Mouse (Mus musculus) cerebellum, adult 9-11 months (tissue): ENCODE measurements at regions not wholly inside any gene's neighbourhood (a gene's known extent, or its start where the extent isn't known, plus 50 kb on each side); places are given as distances from the start of the nearest gene placed in this dataset.

Experiments
- DNase-seq: peaks from one replicate; pipeline ENCODE4 v3.0.0; 2022

DNA sequence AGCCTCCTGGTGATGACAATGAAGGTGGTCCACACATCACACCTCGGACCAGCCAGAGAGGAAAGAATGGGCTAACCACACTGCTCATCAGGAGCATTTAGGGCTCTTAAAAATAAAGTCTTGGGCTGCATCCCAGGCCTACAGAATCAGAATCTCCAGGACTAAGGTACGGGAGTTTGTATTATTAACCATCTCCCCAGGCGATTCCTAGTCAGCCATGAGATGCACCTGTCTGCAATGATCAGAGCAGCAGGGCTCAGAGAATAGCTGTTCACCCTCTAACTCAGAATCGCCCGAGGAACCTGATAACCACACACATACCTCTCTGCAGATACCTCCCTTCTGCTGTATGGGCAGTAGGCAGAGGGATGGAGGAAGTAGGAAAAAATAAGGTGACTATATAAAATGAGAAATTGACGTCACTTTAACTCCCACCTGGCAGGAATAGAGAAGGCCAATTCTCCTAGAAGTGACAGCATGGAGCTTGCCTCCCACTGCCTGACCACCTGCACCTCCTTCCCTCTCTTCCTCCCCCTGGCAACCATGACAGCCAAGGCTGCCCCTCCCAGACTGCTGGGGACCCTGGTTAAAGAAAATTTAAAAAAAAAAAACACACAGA is 401.5 kb upstream of the Rps6ka3 start:
- peak; percentile 92 for DNase-seq

DNA sequence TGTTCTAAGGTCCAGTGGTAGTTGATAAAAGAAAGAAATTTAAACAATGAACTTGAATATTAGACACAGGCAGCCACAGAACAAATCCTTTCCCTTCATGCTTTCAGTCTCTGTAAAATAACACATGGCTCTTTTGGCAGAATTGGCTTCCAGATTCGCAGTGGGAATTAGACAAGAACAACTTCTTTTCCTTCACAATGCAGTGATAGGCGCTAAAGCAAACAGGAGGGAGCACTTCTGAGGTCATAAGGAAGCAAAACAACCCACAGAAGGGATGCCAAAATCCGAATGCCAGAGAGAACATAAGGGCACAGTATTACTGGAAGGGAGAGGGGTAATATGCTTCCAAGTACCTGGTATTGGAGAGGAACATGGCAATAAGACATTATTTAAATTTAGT is 396.3 kb upstream of the Rps6ka3 start:
- peak; percentile 91 for DNase-seq

DNA sequence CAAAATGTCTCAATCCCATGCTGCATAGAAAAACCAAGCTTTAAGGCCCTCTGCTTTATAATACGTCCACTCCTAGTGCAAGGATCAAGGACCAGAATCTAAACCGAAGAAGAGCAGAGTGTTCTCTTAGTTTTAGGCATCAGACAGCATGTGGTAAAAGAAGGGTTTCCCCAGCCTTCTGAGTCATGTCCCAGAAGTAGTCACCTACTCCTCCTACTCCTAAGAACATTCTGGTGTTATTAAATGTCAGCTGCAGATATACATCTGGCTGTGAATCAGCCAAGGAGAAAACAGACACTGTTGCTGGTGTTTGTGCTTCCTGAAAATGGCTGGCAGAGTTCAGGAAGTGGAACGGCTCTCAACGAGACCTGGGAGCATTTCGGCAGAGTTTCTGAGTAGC is 372.6 kb upstream of the Rps6ka3 start:
- no peak for DNase-seq

DNA sequence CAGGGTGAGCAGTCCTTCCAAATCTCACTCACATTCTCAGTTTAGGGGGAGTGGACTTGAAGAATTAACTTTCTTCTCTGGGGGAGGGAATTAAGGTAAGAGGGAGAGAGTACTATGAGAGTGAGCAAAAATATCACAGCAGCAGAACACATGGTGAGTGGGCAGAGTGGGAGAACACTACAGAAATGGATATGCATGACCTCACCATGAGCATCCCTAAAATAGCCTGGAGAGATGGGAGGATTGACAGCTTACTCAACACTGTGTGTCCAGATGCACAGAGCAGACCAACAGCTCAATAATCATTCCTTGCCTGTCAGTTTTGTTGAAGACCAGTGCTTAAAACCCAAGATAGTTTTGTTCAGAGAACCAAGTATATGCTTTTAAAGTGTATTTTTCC is 357.8 kb upstream of the Rps6ka3 start:
- no peak for DNase-seq
